Comparison of ENCODE assay signal across 26 mouse cellular contexts in genomic region chr7:67050424-67050823, GRCm38 (mm10).
A peak's percentile ranks its signal among the peaks of the same experiment; 100 is the strongest.
DNase-seq lines count a peak whose midpoint lies in the region; ATAC-seq lines count a peak whose summit lies in the region.
"Had no signal": no experiment of that assay in that cellular context is flagged by ENCODE, and none has a peak within 500 bp of the region (broad histone marks: within the 10 kb centered on the region; RNA-seq: fewer than 3 reads in every experiment).

No protein-coding gene starts in this region.

- no peaks in the 10 kb centered on the region for H3K36me3 ChIP-seq in heart, embryonic 12.5 days
- H3K36me3 ChIP-seq in heart, embryonic 15.5 days = no peaks in the 10 kb centered on the region
- H3K36me3 ChIP-seq in lung, embryonic 15.5 days = no peaks in the 10 kb centered on the region
- H3K36me3 ChIP-seq: embryonic facial prominence, embryonic 12.5 days; embryonic facial prominence, embryonic 15.5 days had no signal

- peaks cover 34% of the 10 kb centered on the region for H3K4me1 ChIP-seq in heart, embryonic 12.5 days (replicated peaks)
- peaks cover 31% of the 10 kb centered on the region for H3K4me1 ChIP-seq in heart, embryonic 15.5 days (replicated peaks)
- H3K4me1 ChIP-seq in lung, embryonic 15.5 days = peaks cover 13% of the 10 kb centered on the region; the same call in 1 of the 2 replicates
- H3K4me1 ChIP-seq: embryonic facial prominence, embryonic 12.5 days; embryonic facial prominence, embryonic 15.5 days had no signal

- no peaks in the 10 kb centered on the region for H3K27me3 ChIP-seq in heart, embryonic 12.5 days (replicated peaks)
- no peaks in the 10 kb centered on the region for H3K27me3 ChIP-seq in heart, embryonic 15.5 days
- no peaks in the 10 kb centered on the region for H3K27me3 ChIP-seq in lung, embryonic 15.5 days
- H3K27me3 ChIP-seq: embryonic facial prominence, embryonic 12.5 days; embryonic facial prominence, embryonic 15.5 days had no signal

- no peak overlapping the region for H3K4me2 ChIP-seq in heart, embryonic 12.5 days
- H3K4me2 ChIP-seq in heart, embryonic 15.5 days = no peak overlapping the region
- no peak overlapping the region for H3K4me2 ChIP-seq in lung, embryonic 15.5 days
- H3K4me2 ChIP-seq: embryonic facial prominence, embryonic 12.5 days; embryonic facial prominence, embryonic 15.5 days; hindbrain, embryonic 14.5 days had no signal

- WGBS in heart, embryonic 12.5 days = 75% methylated on average over 3 of the region's 3 CpGs
- 86% methylated on average over 3 of the region's 3 CpGs for WGBS in heart, embryonic 15.5 days
- WGBS in lung, embryonic 15.5 days = 72% methylated on average over 3 of the region's 3 CpGs

- H3K9me3 ChIP-seq in heart, embryonic 12.5 days (replicated peaks) = no peaks in the 10 kb centered on the region
- no peaks in the 10 kb centered on the region for H3K9me3 ChIP-seq in heart, embryonic 15.5 days (replicated peaks)
- no peaks in the 10 kb centered on the region for H3K9me3 ChIP-seq in lung, embryonic 15.5 days
- H3K9me3 ChIP-seq: embryonic facial prominence, embryonic 12.5 days; embryonic facial prominence, embryonic 15.5 days had no signal

- H3K9ac ChIP-seq in heart, embryonic 12.5 days = no peak overlapping the region
- no peak overlapping the region for H3K9ac ChIP-seq in heart, embryonic 15.5 days
- no peak overlapping the region for H3K9ac ChIP-seq in lung, embryonic 15.5 days
- H3K9ac ChIP-seq: embryonic facial prominence, embryonic 12.5 days; embryonic facial prominence, embryonic 15.5 days; forebrain, postnatal 0 days; hindbrain, embryonic 14.5 days had no signal

- no peak overlapping the region for H3K4me3 ChIP-seq in heart, embryonic 12.5 days
- H3K4me3 ChIP-seq in heart, embryonic 15.5 days = no peak overlapping the region
- no peak overlapping the region for H3K4me3 ChIP-seq in lung, embryonic 15.5 days
- H3K4me3 ChIP-seq: embryonic facial prominence, embryonic 12.5 days; embryonic facial prominence, embryonic 15.5 days; gastrocnemius, adult 2 months had no signal

- ATAC-seq in heart, embryonic 12.5 days (ENCODE audit: insufficient number of reproducible peaks, low FRiP score) = no peak
- no peak for ATAC-seq in heart, embryonic 15.5 days (replicated peaks; ENCODE audit: insufficient number of reproducible peaks, insufficient read depth, low FRiP score, low read depth)
- peak; percentile 47; the same call in 1 of the 2 replicates for ATAC-seq in lung, embryonic 15.5 days (ENCODE audit: borderline replicate concordance, extremely low read depth, low FRiP score, low TSS enrichment)
- ATAC-seq: CD4-positive, CD25-positive, alpha-beta regulatory T cell, adult 4 months; forebrain, embryonic 14.5 days; hindbrain, postnatal 0 days; inflammation-experienced regulatory T-cells, adult 6 months; intestine, embryonic 16.5 days had no signal

- peak overlapping the region; percentile 53 for H3K27ac ChIP-seq in heart, embryonic 12.5 days (ENCODE audit: poor library complexity, severe bottlenecking)
- peak overlapping the region; percentile 55 for H3K27ac ChIP-seq in heart, embryonic 15.5 days
- peak overlapping the region; percentile 64 for H3K27ac ChIP-seq in lung, embryonic 15.5 days
- H3K27ac ChIP-seq: embryonic facial prominence, embryonic 12.5 days; embryonic facial prominence, embryonic 15.5 days; gastrocnemius, adult 2 months; hindbrain, embryonic 14.5 days; hindbrain, postnatal 0 days had no signal

- no peak for DNase-seq in heart, adult 11 months
- no peak for DNase-seq in heart, adult 8-10 months (ENCODE audit: low spot score)
- DNase-seq in lung, postnatal 25 days (ENCODE audit: low spot score) = no peak
- peak; percentile 23 for DNase-seq in lung, postnatal 10 days
- DNase-seq in lung, postnatal 14 days = no peak
- DNase-seq: adrenal gland, adult 2 months; adrenal gland, postnatal 14 days; cerebellum, adult 11 months; cerebellum, adult 2 months; cerebellum, adult 9-11 months; cerebellum, postnatal 25 days; forebrain, postnatal 0 days; gastrocnemius, postnatal 14 days; heart, adult 18-20 months had no signal
